Mouse (Mus musculus) lung, postnatal 25 days (tissue): ENCODE data around the gene Rbck1.
"Not testable (repeated sequence)": the region's sequence is repeated elsewhere in the genome, so short reads cannot be mapped to it uniquely, and the experiment has no call there.

Experiments used
- DNase-seq: peaks from one replicate; pipeline ENCODE4 v3.0.0; 2022; ENCODE audit warnings: low spot score

The Rbck1 gene

GRCm38 (mm10) chr2:152294541-152294940 is 37.9 kb downstream of the Rbck1 start:
- DNase-seq: no peak

GRCm38 (mm10) chr2:152293727-152294475 is 38.6 kb downstream of the Rbck1 start, which contains the start of gene Tbc1d20:
Tbc1d20 (plus strand) TSS chr2:152293828.
- peak; percentile 91 for DNase-seq

GRCm38 (mm10) chr2:152293179-152293726 is 39.2 kb downstream of the Rbck1 start:
- no peak for DNase-seq

GRCm38 (mm10) chr2:152292475-152292874 is 40.0 kb downstream of the Rbck1 start:
- no peak for DNase-seq

GRCm38 (mm10) chr2:152289623-152290022 is 42.8 kb downstream of the Rbck1 start:
- not testable (repeated sequence) for DNase-seq

GRCm38 (mm10) chr2:152288046-152288445 is 44.4 kb downstream of the Rbck1 start:
- no peak for DNase-seq

GRCm38 (mm10) chr2:152287560-152287959 is 44.9 kb downstream of the Rbck1 start:
- DNase-seq: no peak

- DNase-seq: no peak
Measured at GRCm38 (mm10) chr2:152281407-152281806, 51.0 kb downstream of the Rbck1 start.

- DNase-seq: no peak
Measured at GRCm38 (mm10) chr2:152273639-152274038, 58.8 kb downstream of the Rbck1 start.
